Mouse (Mus musculus) large intestine, adult 2 months (tissue): ENCODE data around the gene Pank2. TPM values are rescaled to one million over a fixed set of nuclear protein-coding genes. Genes with fewer than 3 reads are reported as not detected.
"Not testable (repeated sequence)": the region's sequence is repeated elsewhere in the genome, so short reads cannot be mapped to it uniquely, and the experiment has no call there.

Experiments used
- DNase-seq: peaks from one replicate; pipeline ENCODE4 v3.0.0-alpha.2; 2012; ENCODE audit warnings: low read depth, low spot score
- WGBS: fragments of 180-500 bp; shearing (Covaris S2); methylation state at CpG from one replicate; pipeline ENCODE4 v1.1.7; 2018; 5-methylcytosine and 5-hydroxymethylcytosine counted together
- polyA plus RNA-seq: library from polyadenylated mRNA; depleted of rRNA; stranded (reverse); fragments of >200 nt; gene quantifications from 2 replicates; pipeline ENCODE4 v1.2.3, GENCODE M21; 2012; rRNA removed

Gene Pank2
- polyA plus RNA-seq, result 16.7 and 17.4 TPM in 2 replicates

DNA sequence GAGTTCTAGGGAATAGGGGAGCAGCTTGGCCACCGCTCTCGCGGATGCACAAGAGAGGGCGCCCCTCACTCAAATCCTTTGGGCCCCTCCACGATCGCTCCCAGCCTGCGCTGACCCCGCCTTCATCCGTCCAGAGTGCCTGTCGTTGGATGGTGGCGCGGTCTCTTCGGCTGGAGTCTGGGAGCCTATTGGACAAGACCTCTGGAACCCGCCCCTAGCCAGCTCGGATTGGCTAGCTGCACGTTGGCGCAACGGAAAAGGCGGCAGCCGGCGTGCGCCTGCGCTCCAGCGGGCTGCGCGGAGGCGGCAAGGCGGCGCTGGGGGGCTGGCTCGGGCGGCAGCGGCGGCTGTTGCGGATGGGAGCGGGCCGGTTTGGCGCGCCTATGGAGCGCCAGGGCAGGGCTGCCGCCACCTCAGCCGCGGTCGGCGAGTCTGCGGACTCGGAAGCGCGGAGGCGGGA is at the start of gene Pank2:
Pank2 (plus strand) TSS at position 283 of the 460 bp plus-strand sequence.
- under 1% methylated on average over 49 of the region's 49 CpGs for WGBS
- DNase-seq, result peak; percentile 90

DNA sequence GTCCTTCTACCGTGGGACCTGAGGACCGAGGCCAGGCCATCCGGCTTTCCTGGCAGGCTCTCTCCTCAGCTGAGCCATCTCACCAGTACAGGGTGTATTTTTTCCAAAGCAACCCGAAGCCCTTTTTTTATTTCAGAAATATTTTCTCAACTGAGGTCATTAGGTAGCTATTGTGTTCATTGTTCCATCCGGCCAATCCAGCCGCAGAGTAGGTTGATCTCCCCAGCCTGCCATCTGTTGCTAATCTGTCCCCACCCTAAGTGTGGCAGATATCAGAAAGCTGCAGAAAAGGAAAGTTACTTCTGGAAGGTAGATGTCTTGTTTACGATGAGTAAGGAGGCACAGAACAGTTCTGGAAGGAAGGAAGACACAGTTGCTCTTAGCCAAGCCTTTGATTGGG is 48.5 kb upstream of the Pank2 start:
- DNase-seq, result no peak
- WGBS, result 44% methylated on average over 7 of the region's 7 CpGs

DNA sequence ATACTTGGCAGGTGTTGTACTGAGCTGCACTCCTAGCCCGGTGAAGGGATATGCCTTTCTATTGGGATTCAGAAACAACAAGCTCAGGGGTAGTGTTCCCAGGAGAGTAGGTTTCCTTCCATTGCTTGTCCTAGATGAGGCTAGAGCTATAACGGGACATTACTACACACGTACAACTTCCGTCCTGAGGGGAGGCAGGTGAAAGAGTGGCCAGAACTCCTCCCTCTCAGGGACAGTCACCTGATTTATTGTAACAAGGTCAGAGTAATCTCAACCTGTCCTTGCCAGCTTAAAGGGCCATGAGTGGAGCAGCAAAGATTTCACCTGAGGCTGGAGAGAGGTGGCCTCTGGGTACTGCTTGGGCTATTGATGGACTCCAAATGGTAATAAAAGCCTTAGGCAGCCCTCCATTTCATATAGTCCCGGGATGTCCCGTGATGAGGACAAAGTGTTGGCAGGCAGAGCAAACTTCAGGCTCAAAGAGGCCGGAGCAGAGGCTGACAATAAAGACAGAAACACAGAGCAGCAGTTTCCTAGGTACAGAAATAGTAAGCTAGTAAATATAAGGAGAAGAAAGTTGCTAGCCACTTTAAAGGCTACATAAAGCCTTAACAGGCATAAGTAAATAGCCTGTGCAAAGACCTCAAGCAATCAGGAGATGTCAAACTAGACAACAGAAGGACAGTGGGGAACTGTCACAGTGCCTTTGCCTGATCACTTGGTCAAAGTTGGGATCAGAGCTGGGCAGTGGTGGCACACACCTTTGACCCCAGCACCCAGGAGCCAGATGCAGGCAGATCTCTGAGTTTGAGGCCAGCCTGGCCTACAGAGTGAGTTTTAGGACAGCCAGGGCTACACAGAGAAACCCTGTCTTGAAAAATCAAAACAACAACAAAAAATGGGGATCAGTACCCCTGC is 46.1 kb upstream of the Pank2 start:
- DNase-seq, result no peak
- 21% methylated on average over 7 of the region's 7 CpGs for WGBS

DNA sequence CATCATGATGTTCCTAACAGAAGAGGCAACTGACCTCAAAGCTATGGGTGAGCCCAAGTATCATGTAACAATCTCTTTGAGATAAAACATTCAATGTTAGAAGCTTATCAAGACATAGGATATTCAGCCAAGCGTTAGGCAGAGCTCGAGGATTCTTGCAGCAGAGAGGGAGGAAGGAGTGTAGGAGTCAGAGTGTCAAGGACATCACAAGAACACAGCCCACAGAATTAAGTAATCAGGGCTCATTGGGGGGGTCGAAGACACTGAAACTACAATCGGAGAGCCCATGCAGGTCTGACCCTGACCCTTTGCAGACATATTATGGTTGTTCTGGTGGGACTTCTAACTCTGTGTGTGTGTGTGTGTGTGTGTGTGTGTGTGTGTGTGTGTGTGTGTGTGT is 42.3 kb upstream of the Pank2 start:
- DNase-seq, result no peak
- WGBS, result 83% methylated on average over 4 of the region's 4 CpGs

DNA sequence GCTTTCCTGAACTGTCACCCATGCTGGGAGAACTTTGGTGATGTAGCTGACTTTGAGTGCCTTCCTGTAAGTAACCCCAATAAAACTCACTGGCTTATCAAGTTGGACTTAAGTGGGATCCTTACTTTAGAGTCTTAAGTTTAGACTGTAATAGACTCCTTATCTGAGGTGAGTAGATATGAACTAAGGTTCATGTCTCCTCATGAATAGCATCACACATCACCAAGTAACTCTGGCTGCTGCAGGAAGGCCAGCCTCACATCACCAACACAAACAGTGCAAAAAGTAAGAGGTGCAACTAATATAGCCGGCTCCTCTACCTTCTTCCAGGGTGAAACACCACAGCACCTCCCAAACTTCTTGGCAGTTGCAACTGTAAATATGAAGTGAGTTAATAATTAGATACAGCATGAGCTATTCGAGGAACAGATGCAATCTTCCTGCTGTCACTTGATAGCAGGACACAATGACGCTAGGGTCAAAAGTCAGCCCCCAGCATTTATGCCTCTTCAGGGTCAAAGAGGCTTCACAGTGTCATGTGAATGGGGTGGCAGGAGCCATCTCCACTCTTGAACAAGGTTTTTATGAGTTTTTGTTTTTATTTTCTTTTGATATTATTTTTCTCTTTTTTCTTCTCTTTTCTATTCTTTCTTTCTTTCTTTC is 40.3 kb upstream of the Pank2 start:
- 34% methylated on average over 3 of the region's 3 CpGs for WGBS
- DNase-seq, result no peak

DNA sequence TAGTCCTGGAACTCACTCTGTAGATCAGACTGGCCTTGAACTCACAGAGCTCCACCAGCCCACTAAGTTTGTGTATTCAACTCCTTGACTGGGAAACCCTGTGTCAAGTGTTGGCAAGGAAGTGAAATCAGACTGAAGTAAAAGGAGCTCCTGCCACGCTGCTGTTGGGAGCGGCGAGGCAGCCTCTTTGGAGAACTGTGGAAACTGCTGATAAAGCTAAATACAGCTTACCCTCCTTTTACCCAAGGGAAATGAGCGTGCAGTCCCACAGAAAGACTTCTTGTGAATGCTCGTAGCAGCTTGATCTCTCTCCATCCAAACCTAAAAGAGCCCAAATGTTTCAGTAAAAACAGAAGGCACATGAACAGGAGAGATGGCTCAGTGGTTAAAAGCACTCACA is 39.7 kb upstream of the Pank2 start:
- 17% methylated on average over 5 of the region's 5 CpGs for WGBS
- DNase-seq, result no peak

DNA sequence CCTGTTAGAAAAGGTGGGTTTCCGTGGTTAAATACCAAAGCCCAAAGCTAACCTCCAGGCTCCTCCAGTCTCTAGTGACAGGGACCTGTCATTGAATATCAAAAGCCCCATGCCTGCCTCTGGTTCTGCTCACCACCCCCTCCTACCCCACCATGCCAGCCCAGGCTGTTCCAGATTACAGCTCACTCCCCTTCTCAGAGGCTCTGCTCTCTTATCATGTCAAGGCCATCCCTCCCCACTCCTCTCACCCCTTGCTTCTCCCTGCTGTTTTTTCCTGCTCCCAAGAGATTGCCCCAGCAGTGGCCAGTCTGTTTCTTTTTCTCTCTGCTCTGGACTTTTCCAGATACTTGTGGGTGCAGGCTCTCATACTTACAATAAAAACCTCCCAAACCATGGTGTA is 38.7 kb upstream of the Pank2 start:
- WGBS, result 96% methylated on average over 1 of the region's 1 CpGs
- no peak for DNase-seq

DNA sequence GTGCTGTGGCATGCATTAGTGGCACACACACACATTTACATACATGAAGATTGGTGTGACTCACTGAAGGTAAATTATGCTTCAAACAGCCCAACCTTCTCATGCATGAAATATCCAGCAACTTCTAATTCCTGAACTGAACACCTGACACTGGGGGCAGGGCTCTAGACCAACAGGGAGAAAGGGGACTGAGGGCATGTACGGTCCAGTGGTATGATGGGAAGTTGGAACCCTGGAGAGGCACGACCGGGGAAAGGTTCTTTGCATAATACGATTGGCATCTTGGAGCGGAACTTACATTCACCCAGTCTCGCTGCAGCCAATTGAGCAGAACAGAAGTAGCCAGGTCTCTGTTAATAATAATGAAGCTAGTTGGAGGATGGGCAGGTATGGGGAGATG is 37.1 kb upstream of the Pank2 start:
- DNase-seq, result no peak
- WGBS, result 93% methylated on average over 6 of the region's 6 CpGs

DNA sequence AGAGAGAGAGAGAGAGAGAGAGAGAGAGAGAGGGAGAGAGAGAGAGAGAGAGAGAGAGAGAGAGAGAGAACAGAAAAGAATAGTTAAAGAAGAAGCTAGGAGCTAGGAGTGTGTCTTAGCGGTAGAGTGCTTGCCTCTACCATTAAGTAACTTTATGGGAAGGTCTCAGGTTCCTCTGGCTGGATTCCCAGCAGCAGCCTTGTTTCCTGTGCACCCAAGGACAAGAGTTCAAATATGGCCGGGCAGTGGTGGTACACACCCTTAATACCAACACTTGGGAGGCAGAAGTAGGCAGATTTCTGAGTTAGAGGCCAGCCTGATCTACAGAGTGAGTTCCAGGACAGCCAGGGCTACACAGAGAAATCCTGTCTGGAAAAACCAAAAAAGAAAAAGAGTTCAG is 35.6 kb upstream of the Pank2 start:
- DNase-seq, result not testable (repeated sequence)
- WGBS, result 33% methylated on average over 2 of the region's 2 CpGs

DNA sequence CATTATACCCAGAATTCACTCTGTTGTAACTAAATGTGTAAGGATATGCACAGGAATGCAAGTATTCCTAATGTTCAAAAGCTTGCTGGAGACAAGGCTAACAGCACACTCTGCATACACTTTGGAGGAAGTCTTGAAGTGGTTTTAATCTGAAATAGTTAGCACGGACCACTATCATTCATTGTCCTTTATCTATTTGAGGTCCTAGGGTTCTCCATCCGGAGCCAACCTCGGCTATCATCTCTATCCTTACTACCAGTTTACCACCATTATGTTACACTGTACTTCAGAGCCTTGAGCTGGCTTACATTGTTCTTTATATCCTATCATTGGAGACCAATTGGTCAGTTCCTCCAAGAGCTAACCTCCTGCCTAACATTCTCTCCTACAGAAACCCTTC is 35.1 kb upstream of the Pank2 start:
- WGBS, result 91% methylated on average over 3 of the region's 3 CpGs
- no peak for DNase-seq

DNA sequence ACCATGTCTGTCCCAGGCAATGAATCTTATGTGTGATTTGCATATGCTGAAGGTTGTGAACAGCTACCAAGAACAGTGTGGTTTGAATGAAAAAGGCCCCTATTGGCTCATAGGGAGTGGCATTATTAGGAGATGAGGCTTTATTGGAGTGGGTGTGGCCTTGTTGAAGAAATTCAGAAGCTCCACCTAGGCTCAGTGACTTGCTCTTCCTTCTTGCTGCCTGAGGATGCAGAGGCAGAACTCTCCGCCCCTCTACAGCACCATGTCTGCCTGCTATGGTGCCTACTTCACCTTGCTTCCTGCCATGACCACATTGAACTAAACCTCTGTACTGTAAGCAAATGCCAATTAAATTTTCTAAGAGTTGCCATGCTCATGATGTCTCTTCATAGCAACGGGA is 29.7 kb upstream of the Pank2 start:
- WGBS, result 43% methylated on average over 2 of the region's 2 CpGs
- DNase-seq, result no peak

DNA sequence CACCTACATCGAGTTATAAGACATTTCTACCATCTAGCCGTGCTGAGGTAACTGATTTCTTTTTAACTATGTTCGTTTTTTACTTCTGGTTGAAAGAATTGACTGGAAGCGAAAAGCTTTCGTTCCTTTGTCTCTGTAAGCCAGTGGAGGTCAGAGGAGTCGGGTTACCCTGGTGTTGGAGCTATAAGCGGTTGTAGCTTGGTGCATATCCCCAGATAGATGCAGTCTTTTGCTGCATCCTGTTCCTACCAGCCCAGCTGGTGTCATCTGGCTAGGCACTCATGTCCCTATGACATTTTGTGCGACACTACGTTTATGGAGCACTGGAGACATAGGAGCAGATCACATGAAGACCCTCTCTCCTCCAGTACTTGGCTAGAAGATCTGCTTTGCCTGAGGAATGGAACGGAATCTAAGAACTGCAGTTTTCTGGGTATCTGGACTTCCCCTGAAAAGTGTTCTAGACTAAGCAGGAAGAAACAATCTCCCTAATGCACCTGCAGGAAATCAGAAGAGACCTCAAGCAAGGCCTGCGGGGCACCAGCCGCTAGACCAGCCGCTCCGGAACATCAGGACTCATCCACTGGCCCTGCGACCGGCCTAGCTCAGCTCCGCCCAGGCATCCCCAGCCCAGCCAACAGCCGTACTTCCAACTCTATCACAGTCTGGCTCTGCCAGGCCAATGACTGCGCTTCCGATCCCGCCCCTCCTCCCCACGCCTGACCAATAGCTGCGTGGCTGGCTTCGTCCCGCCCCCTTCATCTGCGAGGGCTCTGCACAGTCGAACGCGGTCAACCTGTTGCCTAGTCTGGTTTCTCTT is 28.8 kb upstream of the Pank2 start, which contains the start of gene Mavs:
Mavs (plus strand) TSS at position 757 of the 820 bp plus-strand sequence.
- WGBS, result 16% methylated on average over 29 of the region's 29 CpGs
- DNase-seq, result no peak

DNA sequence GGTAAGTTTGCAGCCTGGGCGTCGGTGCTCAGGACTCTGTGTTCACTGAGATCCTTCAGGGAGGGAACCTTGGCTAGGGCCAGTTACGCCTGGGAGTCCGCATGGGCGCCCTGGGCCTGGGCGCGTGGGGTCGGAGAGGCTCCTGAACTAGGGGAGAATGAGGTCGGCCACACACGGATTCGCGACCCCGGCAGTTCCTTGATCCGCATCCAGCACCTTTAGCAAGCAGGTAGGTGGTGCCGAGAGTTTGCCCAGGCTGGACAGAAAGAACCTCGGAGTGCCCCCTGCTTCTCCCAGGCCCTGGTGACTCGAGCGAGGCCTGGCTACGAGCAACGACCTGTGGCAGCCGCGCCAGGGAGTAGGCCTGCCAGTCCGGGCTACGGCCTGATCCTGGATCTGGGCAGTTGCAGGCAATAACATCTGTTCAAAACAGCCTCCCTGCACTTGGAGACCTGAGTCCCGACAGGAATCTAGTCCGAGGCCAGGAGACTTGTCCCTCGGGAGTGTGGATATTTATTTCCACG is 28.1 kb upstream of the Pank2 start:
- WGBS, result 1% methylated on average over 28 of the region's 28 CpGs
- no peak for DNase-seq

DNA sequence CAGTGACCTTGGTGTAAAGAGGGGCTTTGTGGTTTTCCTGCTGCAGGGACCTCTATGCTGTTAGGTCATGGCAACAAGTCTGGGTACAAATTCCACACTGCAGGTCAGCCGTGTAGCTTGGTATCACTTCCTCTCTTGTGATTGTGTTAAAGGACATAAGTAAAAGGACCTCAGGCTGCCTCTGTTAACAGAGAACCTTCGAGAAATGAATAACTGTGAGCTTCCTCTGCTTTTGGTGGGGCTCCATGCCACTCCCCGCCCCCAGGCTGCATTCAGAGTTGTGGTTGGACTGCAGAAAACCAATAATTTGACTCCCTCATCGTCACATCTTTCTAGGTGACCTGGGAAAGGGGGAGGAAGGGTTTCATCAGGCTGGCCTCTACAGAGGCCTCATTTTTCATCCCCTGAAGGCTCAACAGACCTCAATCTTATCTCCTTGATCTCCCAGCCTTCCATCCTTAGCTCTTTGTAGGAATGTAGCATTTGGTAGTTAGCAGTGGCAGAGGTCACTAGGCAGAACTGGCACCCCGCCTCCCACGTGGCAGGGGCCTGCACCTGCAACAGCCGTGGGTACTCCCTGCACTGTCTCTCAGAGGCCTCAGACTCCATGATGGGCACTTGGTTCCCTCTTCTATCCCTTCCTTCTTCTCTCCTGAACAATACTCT is 27.2 kb upstream of the Pank2 start:
- WGBS, result 34% methylated on average over 7 of the region's 7 CpGs
- DNase-seq, result no peak

DNA sequence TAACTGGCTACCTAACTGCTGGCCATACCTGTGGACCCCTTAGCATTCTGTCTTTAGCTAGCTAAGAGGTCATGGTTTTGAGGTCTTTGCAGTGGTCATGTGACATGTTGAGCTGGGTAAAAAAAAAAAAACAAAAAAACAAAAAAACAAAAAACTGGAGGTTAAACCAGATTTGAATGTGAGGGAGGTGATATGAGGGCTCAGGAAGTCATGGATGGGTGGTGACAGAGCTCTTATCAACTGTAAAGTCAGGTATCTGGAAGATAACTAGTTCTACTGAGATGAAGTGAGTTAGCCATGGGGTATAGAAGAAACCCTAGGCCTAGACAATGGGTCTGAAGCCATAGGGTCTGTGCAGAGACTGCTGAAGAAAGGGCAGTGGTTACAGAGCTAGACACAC is 20.1 kb upstream of the Pank2 start:
- DNase-seq, result no peak

DNA sequence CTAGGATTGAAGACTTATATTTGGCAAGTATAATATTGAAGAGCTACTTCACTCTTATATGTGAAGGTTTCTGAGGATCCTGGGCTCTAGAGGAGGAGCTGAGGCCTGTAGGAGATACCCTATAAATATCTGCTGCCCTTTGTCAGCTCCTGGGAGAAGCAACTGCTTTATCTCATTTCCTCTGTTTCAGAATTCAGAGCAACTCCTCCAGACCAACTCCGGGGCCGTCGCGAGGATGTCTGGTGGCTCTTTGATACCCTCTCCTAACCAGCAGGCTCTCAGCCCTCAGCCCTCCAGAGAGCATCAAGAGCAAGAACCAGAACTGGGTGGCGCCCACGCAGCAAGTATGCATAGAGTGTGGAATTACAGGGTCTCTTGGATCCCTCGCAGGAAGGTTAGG is 19.4 kb upstream of the Pank2 start:
- no peak for DNase-seq
- 88% methylated on average over 7 of the region's 7 CpGs for WGBS

DNA sequence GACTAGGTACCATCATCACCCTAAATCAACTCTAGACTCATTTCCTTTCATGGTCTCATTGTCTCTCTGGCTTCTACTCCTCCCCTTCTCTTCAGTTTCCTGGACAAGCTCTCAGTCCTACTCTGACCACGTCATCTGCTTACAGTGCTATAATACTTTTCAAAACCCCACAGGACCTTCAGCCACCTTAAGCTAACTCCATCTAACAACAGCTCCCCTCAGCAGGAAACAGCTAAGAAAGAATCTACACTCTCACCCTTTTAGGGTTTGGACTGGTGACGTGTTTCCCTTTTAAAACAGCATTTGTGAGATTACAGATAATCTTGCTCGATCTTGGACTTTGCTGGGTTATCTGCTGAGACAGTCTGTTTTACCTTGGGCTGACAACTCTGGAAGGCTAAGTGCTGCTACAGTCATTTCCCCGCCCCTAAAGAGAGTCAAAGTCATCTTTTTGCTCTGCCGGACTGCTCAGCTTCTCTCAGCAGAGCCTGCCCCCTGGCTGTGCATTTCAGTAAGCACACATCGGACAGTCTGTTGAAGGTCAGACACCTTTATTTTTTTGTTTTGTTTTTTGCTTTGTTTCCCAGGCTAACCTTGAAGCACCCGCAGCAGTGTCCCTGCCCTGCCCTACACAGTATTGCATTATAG is 8.5 kb upstream of the Pank2 start:
- 1% methylated on average over 7 of the region's 7 CpGs for WGBS
- no peak for DNase-seq

DNA sequence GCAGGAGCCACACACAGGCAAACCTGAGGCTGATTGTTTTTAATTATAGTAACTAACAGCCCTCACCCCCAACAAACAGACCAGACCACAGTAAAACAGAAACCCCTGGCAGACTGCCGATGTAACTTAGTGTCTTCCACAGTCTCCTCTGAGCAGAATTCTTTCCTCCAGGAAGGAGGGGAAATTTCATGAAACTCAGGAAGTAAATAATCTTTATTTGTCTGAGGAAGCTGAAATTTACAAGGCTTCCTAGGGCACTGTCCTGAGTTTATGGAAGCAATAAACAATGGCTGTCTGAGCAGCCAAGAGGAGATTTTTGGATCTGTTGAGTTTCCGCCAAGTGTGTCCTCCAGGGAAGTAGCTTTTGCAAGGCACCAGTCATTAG is 8.0 kb upstream of the Pank2 start:
- WGBS, result 4% methylated on average over 2 of the region's 2 CpGs

DNA sequence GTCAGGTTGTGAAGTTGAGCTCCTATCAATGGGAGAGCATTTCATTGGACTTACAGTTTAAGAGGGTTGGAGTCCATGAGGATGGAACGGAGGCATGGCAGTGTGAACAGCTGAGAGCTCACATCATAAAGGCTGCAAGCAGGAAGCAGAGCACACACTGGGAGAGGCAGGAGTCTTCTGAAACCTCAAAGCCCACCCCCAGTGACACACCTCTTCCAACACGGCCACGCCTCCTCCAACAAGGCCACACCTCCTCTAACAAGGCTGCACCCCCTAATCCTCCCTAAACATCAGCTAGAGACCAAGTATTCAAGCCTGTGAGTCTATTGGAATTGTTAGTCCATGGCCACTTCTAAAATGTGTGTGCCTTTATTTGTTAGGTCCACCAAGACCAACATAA is 6.6 kb upstream of the Pank2 start:
- WGBS, result 67% methylated on average over 3 of the region's 3 CpGs
- no peak for DNase-seq

More for the DNA sequence above, 8.0 kb upstream of the Pank2 start:
- DNase-seq, result no peak
